Mouse (Mus musculus) neutrophil, adult 5-6 weeks (primary cell): Measurements from ENCODE around the gene Pfdn4. TPM values are rescaled to one million over a fixed set of nuclear protein-coding genes. Genes with fewer than 3 reads are reported as not detected.

Experiments used
- ATAC-seq: fragments of 151-379, 151-347 bp; 2 replicates; pipeline ENCODE4 v1.8.0; 2017; ENCODE audit warnings: mild to moderate bottlenecking, moderate TSS enrichment; ENCODE audit not compliant: insufficient number of reproducible peaks, poor library complexity, low FRiP score, severe bottlenecking; ENCODE audit errors: extremely low read depth
- total RNA-seq: library from RNA; stranded (forward); fragments of 200-1000 nt; gene quantifications from 2 replicates; pipeline ENCODE4 v1.2.3, GENCODE M21; 2017

The Pfdn4 gene
- total RNA-seq, 1 experiment from 2014 or later, result 18.3 TPM

- ATAC-seq, result no peak
Measured at GRCm38 (mm10) chr2:170544159-170544558, 47.9 kb downstream of the Pfdn4 start.

GRCm38 (mm10) chr2:170544950-170545349, 48.7 kb downstream of the Pfdn4 start:
- no peak for ATAC-seq

DNA sequence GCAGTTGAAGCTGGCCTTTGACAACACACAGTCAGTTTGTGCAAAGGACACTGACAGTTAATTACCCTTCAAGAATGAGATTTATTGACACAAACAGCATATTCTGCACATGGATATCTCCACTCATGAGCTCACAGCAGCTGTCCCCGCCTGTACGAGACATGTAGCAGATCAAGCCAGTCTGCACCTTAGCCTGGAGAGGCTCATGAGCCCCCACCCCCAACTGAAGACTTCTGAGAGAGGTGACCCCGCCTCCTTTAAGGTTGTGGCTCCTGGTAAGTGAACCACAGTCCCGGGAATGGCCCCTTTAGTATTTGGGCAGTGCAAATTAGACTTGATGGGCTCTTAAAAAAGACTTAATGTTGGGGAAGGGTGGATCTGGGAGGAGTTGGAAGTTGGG, 49.5 kb downstream of the Pfdn4 start:
- no peak for ATAC-seq

DNA sequence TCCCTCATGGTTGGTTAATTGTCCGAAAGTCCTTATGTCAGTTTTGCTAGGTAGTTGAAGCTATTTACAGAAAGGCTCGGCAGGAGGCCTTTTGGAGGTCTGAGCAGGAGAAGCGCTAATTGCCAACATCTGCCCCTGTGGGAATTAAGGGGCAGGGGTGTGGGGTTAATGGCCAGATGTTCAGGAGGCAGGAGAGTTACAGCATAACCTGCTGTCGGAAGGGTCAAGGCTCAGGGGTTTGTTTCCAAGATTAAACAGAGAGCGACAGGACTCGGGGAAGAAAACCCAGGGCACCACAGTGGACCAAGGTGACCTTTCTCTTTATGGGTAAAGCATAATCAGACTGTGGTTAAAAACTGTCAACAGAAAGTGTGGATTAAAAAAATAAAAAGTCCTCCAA, 51.3 kb downstream of the Pfdn4 start:
- no peak for ATAC-seq

DNA sequence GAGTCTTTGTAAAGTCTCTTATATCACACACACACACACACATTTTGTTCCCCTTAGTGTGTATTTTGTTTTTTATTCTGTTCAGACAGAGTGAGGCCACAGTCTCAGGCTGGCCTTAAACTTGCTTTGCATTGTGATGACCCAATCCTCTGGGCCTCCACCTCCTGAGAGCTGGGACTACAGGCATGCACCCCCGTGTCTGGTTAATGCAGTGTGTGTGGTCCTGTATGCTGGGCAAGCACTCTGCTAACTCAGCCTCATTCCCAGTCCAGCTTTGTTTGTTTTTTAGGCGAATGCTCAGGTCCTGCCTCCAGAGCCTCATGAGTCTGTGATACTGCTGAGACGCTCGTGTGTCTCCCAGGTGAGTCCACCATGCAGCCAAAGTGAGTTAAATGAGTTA, 51.8 kb downstream of the Pfdn4 start:
- ATAC-seq, result no peak

DNA sequence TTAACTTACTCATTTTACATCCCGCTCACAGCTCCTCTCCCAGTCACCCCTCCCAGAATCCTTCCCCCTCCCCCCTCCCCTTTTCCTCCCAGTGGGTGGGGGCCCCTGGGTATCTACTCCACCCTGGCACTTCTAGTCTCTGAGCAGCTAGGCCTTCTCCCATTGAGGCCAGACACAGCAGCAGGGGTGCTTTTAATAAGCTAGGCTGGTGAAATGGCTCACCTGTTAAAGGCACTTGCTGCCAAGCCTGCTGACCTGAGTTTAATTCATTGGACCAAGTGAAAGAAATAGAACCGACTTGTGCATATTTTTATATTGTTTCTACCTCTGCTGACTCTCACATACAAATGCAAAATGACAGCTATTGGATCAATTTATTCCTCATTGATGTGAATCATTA, 52.9 kb downstream of the Pfdn4 start:
- ATAC-seq, result no peak

GRCm38 (mm10) chr2:170550240-170550639, 54.0 kb downstream of the Pfdn4 start:
- no peak for ATAC-seq

DNA sequence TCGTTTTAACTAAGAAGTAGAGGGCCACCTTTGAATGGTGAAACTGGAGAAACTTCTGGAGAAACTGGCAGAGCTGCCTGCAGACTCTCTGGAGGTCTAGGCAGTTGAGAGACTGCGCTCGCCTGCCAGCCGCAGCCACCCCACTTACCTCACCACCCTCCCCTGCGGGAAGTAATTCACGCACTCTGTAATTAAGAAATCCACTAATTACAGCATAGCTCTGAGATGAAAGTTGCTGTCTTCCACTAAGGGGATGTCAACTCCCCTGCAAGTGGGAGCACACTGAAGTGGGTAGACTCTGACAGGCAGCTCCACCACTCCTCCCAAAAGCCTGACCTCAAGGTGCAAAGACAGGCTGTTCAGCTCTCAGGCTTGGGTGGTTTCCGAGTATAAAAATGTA, 55.9 kb downstream of the Pfdn4 start:
- no peak for ATAC-seq

GRCm38 (mm10) chr2:170563956-170564855, 68.0 kb downstream of the Pfdn4 start:
- ATAC-seq, result no peak

- no peak for ATAC-seq
Measured at GRCm38 (mm10) chr2:170564995-170565394, 68.8 kb downstream of the Pfdn4 start.

Other genes with a start within 250 kb of the Pfdn4 start
- 1.9 and 2.9 TPM in 2 replicates for gene Bcas1, start 68.6 kb upstream of the Pfdn4 start, total RNA-seq
- gene Cyp24a1, start 717 bp downstream of the Pfdn4 start, total RNA-seq, result not detected in 2 replicates
- gene 4930470P17Rik, start 105.6 kb downstream of the Pfdn4 start, total RNA-seq, result not detected in 2 replicates
- gene Dok5, start 235.4 kb downstream of the Pfdn4 start, total RNA-seq, result not detected in 2 replicates